Mouse (Mus musculus) lung, postnatal 36 days (tissue): ENCODE data around the gene Pate4.
"Not testable (repeated sequence)": the region's sequence is repeated elsewhere in the genome, so short reads cannot be mapped to it uniquely, and the experiment has no call there.

Source experiments
- DNase-seq: peaks from one replicate; pipeline ENCODE4 v3.0.0; 2022; ENCODE audit warnings: mixed read lengths

Gene Pate4

DNA sequence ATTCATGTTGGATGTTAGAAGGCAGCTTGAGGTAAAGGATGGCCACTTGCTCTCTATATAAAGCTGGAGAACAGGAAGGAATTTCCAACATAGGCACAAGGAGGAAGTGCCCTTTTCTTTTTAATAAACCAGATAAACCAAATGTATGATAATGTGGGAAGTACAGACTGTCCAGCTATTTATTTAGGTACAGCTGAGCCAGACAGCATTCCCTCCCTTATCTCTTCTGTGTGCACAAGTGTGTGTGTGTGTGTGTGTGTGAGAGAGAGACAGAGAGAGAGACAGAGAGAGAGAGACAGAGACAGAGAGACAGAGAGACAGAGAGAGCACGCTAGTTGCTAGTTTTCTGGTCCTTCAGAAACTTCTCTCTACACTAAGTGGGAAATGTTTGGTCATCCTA, at the start of gene Pate4:
Pate4 (minus strand) TSS at position 101 of the 400 bp plus-strand sequence.
- no peak for DNase-seq

DNA sequence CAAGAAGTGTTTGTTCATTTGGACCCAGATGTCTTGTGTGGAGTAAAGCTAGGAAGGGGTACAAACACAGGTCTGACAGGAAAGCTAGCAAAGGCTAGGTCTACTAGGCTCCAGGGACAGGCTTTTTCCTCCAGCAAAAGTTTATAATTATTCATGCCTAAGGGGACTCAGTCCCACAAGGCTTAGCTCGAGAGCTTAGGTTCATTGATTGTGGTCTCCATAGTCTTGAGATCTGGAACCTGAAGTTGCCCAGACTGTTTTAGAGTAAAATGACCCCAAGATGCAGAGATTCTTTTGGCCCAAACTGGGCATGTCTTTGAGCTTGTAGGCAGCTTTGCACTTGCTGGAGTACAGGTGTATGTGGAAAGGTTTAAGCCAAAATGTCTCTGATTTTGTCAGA, 36.4 kb upstream of the Pate4 start, which contains the start of gene Pate3:
Pate3 (minus strand) TSS at position 101 of the 400 bp plus-strand sequence.
- no peak for DNase-seq

DNA sequence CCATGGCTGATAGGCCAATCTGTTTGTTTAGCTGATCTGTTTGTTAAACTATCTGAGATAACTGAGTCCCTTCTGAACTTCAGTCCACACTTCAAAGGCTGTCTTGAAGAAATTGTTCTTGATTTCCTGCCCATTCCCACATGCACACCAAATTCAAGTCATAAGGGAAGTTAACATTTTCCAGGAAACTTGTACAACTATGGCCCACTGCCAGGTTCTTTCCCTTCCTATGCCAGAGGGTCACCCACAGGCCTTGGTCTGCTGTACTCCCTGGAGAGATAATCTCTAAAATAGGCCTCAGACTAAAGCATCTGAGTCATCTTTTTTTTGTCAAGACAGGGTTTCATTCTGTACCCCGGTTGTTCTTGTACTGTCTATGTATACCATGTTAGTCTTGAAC, 21.2 kb upstream of the Pate4 start:
- no peak for DNase-seq

DNA sequence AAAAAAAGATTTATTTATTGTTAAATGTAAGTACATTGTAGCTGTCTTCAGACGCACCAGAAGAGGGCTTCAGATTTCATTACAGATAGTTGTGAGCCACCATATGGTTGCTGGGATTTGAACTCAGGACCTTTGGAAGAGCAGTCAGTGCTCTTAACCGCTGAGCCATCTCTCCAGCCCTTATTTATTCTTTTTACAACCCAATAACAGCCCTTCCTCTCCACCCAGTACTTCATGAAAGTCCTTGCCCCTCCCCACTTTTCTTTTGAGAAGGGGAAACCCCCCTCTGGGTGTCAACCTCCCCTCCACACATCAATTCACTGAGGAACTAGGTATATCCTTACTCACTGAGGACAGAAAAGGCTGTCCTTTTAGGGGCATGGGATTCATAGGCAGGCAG, 5.0 kb upstream of the Pate4 start:
- DNase-seq, result not testable (repeated sequence)

DNA sequence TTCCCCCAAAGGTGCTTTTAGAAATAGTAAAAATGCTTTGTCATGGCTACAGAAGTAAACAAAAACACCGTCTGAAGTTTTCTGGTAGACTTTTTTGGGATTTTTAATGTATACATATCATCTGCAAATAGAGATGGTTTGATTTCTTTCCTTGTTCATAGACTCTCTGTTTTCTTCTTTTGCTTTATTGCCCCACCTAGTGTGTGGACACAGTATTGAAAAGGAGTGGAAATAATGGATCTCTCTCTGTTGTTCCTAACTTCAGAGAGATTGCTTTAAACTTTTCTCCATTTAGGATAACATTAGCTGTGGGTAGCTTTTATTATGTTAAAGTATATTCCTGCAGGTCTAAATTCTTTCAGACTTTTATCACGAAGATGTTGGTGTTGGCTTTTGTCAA, 2.3 kb upstream of the Pate4 start:
- no peak for DNase-seq

DNA sequence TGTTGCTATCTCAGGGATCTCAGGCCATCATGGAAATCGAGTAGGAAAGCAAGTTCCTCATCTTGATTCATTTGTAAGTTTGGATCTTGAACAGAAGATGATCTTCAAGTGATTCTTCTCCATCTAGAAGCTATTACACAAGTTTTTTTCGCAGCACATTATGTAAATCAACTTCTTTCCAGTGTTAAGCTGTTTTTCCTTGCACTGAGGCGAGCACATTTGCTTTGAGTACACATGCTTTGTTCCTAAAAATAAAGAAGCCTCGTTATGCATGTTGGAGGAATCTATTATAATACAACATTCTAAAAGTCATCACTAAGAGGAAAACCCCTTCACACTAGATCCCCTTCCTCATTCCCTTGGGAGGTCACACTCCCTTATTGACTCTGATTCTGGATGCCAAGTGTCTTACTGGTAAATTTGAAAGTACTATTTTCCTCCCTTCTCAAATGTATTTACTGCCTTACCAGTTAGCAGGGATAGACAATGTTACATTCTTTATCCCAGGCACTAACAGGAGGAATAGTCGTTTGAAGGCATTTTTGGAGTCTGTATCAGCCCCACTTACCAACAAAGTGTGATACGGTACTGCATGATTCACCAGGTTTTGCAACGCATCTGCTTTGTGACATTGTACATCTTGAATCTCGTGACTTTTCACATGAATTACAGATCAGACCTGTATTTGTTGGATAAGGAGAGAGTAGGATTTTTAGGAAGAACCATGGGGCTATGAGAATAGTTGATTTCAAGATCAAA, 3.9 kb downstream of the Pate4 start:
- no peak for DNase-seq

DNA sequence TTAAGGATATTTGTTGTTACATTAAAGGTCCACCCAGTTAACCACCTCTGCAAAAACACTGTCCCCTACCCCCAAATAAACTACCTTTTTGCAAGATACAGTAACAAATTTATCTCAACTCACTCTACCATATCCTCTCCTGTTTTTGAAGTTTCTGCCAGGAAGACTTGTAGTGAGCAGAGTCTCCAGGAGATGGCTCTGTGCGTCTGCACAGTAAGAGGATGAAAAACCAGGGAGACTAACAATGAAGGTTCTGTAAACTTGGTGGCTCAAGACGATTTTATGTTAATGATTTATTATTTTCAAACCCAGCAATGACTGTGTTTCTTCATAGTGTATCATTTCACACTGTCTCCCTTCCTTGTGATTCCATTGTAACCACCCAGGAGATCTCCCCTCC, 18.8 kb downstream of the Pate4 start:
- DNase-seq, result peak; percentile 3

DNA sequence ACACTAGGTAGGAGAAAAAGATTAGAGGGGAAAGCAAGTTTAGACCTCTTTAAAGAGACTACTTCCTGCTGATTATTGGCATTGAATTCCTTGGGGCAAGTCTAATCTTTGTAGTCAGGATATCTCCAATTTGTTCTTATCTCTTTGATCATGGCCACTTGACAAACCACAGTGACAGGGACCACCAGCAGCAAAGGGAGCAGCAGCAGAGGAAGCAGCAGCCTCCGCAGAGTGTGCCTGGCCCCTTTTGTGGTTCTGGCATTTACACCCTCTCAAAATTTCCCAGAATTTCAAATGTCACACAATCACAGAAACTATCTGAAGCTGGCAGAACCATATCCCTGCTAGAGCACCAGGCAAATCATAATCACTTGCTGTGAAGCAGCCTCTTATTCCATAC, 24.1 kb downstream of the Pate4 start:
- no peak for DNase-seq

DNA sequence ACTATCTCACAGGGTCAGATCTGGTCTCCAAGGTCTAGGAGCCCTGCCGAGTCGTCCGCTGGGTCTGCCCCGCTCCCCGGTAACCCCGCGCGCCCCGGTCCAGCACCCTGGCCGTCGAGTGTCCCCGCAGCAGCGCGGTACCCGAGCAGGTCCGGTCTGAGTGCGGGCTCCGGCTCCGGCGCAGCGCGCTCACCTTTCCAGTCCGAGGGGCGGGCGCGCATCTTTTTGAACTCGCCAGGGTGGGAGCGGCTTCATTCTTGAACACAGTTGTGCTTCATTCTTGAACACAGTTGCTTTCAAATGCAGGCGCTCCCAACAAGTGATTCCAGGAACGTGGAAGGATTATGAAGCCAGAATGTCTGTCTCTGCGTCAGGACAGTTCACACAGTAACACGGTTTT, 37.3 kb downstream of the Pate4 start:
- no peak for DNase-seq

DNA sequence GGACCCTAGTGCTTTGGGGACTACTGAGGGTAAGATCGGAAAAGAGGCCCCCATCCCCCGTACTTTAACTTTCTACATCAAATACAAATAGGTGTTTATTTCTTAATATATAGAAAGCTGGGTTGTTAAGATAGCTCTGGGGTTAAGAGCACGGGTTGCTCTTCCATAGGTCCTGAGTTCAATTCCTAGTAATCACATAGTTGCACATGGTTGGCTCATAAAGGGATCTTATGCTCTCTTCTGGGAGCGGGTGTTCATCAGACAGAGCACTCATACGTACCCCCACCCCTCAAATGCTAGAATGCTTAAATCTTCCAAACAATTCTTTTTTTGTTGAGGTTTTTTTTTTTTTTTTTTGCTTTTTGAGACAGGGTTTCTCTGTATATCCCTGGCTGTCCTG, 41.1 kb downstream of the Pate4 start:
- DNase-seq, result no peak

DNA sequence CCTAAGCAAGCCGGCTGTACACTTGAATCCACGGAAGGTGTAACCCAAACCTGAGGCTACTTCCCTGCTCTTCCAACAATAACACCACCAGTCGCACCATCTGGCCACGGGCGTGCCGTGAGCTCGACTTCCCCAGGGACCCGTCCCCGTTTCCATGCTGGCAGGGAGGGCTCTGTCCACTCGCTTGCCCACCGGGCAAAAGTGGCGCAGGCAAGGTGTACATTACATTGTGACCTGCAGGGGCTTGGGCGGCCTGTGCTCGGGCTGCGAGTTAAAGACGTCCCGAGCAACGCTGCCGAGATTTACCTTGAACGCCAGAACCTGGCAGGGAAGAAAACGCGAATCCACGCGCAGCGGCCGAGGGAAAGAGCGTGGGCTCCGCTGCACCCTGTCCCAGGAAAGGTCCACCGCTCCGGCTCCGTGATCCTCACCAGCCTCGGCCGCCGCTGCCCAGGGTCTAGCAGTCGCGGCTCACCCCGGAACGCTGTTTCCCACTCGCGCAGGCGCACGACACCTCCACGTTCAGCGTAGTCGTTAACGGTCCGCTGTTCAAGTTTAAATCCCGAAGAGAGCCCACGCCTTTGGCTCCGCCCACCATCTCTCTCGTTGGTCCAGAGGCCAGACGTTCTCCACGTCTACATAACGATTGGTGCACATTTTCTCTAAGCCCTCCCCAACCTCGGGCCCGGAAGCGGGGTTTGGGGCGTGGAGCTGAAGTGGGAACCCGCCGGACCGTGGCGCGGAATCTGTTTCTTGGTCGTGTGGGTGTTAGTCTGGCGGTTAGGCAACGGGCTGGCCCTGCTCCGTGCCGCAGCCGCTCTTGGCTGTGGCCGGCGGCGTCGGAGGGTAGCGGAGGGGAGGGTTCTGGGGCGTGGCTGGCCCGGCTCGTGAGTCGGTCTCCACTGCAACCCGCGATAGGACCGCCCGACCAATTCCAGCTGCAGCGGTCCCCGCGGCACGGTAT, 41.9 kb downstream of the Pate4 start, which contains the start of the genes Pate2 and Hyls1:
Pate2 (plus strand) TSS at position 714 of the 964 bp plus-strand sequence.
Hyls1 (minus strand) TSS at position 828 of the 964 bp plus-strand sequence.
- DNase-seq, result peak; percentile 98

DNA sequence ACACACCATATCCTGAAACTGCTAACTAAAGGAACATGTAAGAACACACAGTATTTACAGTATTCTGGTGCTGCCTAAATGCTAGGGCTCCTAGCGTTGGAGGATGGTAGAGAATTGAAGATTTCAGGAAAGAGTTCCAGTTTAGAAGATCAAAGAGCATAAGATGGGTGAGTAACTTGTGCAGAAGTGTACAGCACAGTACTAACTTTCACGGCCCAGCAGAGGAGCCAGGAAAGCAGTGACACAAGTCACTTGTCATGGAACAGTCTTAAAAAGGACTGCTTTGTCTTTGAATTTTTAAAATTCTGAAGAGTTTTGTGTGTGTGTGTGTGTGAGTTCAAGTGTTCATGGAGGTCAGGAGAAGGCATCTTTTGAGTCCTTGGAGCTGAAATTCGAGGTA, 43.7 kb downstream of the Pate4 start:
- DNase-seq, result no peak

DNA sequence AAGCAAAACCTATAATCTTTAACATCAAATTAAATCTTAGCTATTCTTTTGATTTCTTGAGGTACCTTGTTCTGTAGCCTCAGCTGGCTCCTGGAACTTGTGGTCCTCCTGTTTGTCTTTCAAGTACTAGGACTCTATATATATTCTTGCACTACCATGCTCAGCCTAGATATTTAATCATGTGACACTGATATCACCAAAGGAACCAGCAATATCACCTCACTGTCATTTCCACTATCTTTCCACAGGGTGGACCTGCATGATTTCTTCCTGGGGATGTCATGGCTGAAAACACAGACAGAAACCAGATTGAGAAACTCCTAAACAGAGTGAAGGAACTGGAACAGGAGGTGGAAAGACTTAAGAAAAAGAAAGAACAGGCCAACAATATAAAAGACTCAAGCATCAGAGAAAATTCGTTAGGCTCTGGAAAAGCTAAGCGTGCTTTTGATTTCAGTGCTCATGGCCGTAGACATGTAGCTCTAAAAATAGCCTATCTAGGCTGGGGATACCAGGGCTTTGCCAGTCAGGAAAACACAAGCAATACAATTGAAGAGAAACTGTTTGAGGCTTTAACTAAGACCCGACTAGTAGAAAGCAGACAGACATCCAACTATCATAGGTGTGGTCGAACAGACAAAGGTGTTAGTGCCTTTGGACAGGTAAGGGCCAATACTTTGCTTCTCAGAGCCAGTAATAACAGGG, 47.1 kb downstream of the Pate4 start:
- DNase-seq, result no peak

DNA sequence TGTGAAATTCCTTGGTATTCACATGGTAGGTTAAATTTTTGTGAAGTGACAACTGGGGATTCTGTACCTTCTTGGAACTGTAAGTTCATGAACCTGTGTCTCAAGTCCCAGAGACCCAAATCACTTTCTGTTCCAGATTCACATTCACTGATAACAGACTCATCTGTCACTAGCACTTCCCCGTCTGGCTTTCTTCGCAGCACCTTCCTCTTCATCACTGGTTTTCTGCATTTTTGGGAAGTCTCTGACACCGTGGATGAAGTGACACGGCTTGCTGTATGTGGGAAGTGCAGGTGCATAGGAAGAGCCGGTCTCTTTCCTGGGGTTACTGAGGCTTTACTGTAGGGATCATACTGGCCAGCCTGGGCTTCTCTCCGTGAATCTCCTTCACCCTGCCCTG, 50.2 kb downstream of the Pate4 start:
- no peak for DNase-seq

DNA sequence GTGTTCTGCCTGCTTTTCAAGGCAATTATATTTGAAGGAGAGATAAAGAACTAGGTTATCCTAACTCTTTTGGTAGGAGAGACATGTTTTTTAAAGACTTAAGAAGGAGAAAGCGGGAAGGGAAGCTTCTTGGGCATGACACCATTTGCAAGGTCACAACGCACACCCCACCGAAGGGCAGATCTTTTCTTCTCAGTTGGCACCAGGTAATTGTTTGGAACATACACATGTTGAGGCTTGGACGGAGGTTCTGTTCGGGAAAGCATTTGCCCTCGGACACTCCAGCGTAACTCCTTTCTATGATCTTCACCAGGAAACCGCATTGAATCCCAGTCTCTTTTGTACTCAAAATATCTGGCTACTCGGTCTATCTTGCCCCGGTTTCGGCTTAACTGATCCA, 50.7 kb downstream of the Pate4 start:
- DNase-seq, result no peak

DNA sequence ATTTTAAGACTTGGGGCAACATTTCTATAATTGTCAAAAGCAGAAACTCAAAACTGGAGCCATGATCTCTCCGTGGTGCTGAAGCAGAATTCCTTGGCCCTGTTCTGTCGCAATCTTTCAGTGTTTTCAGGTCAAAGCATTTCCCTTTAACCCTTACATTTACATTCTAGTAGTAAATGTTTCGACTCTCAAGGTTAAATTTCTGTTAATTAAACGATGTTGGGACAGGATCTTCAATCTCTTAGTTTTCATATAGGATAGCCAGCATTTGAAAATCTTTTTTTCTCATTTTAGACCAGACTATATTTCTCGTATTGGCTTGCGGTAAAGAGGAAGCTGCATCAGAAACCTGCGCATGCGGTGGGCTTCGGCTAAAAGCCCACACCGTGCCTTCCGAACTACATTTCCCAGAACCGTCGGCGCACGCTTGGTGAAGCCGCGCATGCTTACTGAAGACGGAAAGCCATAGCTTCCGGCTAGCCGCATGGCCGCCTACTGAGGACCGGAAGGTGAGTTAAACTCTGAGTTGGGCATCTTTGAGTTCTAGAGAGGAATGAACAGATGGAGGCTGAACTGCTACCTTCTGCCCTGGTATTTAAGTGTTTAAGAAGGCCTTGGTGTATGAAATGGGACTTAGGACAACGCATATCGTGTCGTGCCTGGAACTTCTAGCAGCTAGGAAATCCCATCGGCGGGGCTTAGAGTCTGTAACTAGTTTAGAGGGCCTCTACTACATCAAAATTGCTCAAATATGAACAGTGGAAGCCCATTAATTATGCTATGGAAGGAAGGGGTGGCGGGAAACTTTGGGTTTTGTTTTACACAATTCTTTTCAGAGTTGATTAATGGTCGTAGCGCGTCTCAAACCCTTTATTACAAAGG, 52.5 kb downstream of the Pate4 start:
- DNase-seq, result peak; percentile 86

DNA sequence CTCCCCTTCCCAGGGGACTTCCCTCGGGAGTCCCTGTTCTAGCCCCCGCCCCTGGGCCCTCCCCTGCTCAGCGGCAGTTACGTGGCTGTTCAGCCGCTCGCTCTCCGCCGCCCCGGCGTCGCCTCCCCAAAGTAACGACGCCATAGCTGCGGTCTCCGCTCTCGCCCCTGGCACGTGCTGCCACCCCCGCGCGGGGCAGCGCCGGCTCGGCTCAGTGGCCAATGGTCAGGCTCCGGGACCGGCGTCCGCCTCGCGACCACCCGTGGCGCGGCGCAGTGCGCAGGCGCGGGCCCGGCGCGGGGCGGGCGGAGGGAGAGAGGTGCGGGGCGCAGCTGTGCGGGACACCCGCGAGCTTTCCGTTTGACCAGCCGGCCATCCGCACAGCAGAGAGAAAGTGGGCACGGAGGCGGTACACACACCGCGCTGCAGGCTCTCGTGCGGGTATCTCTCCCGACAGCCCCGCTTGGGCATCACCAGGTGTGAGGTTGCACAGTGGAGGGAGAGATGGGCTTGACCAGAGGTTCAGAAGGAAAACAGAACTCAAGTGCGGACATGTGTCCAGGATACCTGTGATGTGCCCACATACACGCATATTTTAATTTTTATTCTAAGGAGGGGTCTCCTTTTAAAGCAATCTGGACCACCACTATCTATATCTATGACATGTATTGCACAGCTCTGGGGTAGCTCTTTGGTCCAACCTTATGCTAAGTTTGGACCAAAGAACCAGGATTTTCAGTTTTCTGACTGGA, 53.3 kb downstream of the Pate4 start, which contains the start of the genes Ddx25 and Pus3:
Ddx25 (minus strand) TSS at position 272 of the 752 bp plus-strand sequence.
Pus3 (plus strand) TSS at position 339 of the 752 bp plus-strand sequence.
- DNase-seq, result no peak
